Mouse (Mus musculus) liver, embryonic 14.5 days (tissue): Measurements from ENCODE around the gene Kcnq2. TPM values are rescaled to one million over a fixed set of nuclear protein-coding genes. Genes with fewer than 3 reads are reported as not detected.

Experiments used
- ATAC-seq: fragments of 200-750 bp; cut with Nextera tagmentation; 2 replicates; pipeline ENCODE4 v1.8.0; 2017; ENCODE audit warnings: moderate number of reproducible peaks, mild to moderate bottlenecking, moderate library complexity; ENCODE audit not compliant: insufficient read depth
- DNase-seq, 3 experiments: peaks; one replicate each; pipeline ENCODE4 v3.0.0-alpha.2; 2012 to 2013; ENCODE audit warnings: low read depth in 3 of 3, low spot score in 3 of 3
- H3K27ac ChIP-seq: fragments of 300-500 bp; sonication (generic); 2 replicates; pipeline ENCODE4 v1.5.1; 2014; ENCODE audit warnings: moderate library complexity, mild to moderate bottlenecking, control low read depth, inconsistent platforms
- H3K27me3 ChIP-seq: fragments of 300-500 bp; sonication (generic); 2 replicates; pipeline ENCODE4 v1.6.1; 2014; ENCODE audit warnings: mild to moderate bottlenecking, low read length, moderate library complexity; ENCODE audit not compliant: control insufficient read depth, insufficient read depth
- H3K36me3 ChIP-seq: fragments of 300-500 bp; sonication (generic); replicated peaks from 2 replicates; pipeline ENCODE4 v1.6.1; 2014; ENCODE audit warnings: low read depth; ENCODE audit not compliant: control insufficient read depth, insufficient read depth
- H3K4me1 ChIP-seq, 2 experiments: fragments of 200-500 bp in 1 of 2; fragments of 300-500 bp in 1 of 2; sonication (generic) in 1 of 2; replicated peaks; 2 replicates each; pipeline ENCODE4 v1.6.1; 2012 to 2014; ENCODE audit warnings: antibody characterized with exemption in 1 of 2, inconsistent platforms in 1 of 2, low read length in 1 of 2; ENCODE audit not compliant: control insufficient read depth in 2 of 2, insufficient read depth in 2 of 2
- H3K4me2 ChIP-seq: fragments of 300-500 bp; sonication (generic); 2 replicates; pipeline ENCODE4 v1.6.1; 2014; ENCODE audit warnings: low read depth, mild to moderate bottlenecking, control low read depth, moderate library complexity
- H3K4me3 ChIP-seq, 2 experiments: fragments of 200-500 bp in 1 of 2; fragments of 300-500 bp in 1 of 2; sonication (generic) in 1 of 2; 2 replicates each; pipeline ENCODE4 v1.5.1; 2012 to 2014; ENCODE audit warnings: low read depth in 2 of 2, low read length in 2 of 2, mild to moderate bottlenecking in 2 of 2, control low read depth in 1 of 2, inconsistent platforms in 1 of 2, moderate library complexity in 1 of 2; ENCODE audit not compliant: insufficient read depth in 1 of 2
- H3K9ac ChIP-seq: fragments of 300-500 bp; sonication (generic); replicated peaks from 2 replicates; pipeline ENCODE4 v1.6.1; 2014; ENCODE audit warnings: mild to moderate bottlenecking, control low read depth, moderate library complexity
- H3K9me3 ChIP-seq: fragments of 300-500 bp; sonication (generic); 2 replicates; pipeline ENCODE4 v1.6.1; 2016; ENCODE audit warnings: low read length, mixed read lengths; ENCODE audit not compliant: control insufficient read depth
- CTCF ChIP-seq: IDR thresholded peaks from 2 replicates; pipeline ENCODE4 v1.5.1; 2016; ENCODE audit warnings: antibody characterized with exemption, low read depth, control low read depth
- EP300 ChIP-seq: IDR thresholded peaks from 2 replicates; pipeline ENCODE4 v1.6.1; 2016; ENCODE audit warnings: antibody characterized with exemption, low read depth
- WGBS: fragments of 180-500 bp; shearing (Covaris S2); extraction: QIAGEN DNeasy Blood & Tissue Kit; methylation state at CpG from one replicate; pipeline ENCODE4 v1.1.7; 2014; ENCODE audit not compliant: insufficient replicate concordance; 5-methylcytosine and 5-hydroxymethylcytosine counted together
- polyA plus RNA-seq, 2 experiments: library from polyadenylated mRNA; depleted of rRNA in 1 of 2; stranded (reverse) in 1 of 2; unstranded in 1 of 2; fragments of >200 nt; fragmentation: Nextera tagmentation in 1 of 2; extraction: Ambion mirVana in 1 of 2; gene quantifications; 2 replicates each; pipeline versions ENCODE4 v1.2.1 to v1.2.3; 2012 to 2014

Gene Kcnq2
- polyA plus RNA-seq, 2 experiments: 0.06 TPM

- Histone ChIP-seq H3K4me3 (no peak overlapping the region), H3K36me3 (no peaks in the 10 kb centered on the region), H3K27ac (no peak overlapping the region), H3K4me2 (no peak overlapping the region), H3K9me3 (no peaks in the 10 kb centered on the region), H3K9ac (no peak overlapping the region), H3K27me3 (peaks cover 12% of the 10 kb centered on the region), H3K4me1 (no peaks in the 10 kb centered on the region)
- no peak for TF ChIP-seq EP300
- TF ChIP-seq CTCF: no peak
- ATAC-seq (no peak), DNase-seq (no peak)
- WGBS: 58% methylated on average over 4 of the region's 4 CpGs
Measured at GRCm38 (mm10) chr2:181128963-181129362, 6.1 kb downstream of the Kcnq2 start.

- no peak overlapping the region for H3K4me2 ChIP-seq
- TF ChIP-seq CTCF (no peak), EP300 (no peak)
- WGBS: 27% methylated on average over 3 of the region's 3 CpGs
- H3K36me3 ChIP-seq: no peaks in the 10 kb centered on the region
- DNase-seq (no peak), ATAC-seq (no peak)
- H3K27ac ChIP-seq: no peak overlapping the region
- no peaks in the 10 kb centered on the region for H3K9me3 ChIP-seq
- no peak overlapping the region for H3K4me3 ChIP-seq
- no peak overlapping the region for H3K9ac ChIP-seq
- H3K4me1 ChIP-seq: no peaks in the 10 kb centered on the region
- peaks cover 1% of the 10 kb centered on the region for H3K27me3 ChIP-seq
Measured at GRCm38 (mm10) chr2:181127786-181128185, 7.3 kb downstream of the Kcnq2 start.

- Histone ChIP-seq H3K4me2 (no peak overlapping the region), H3K27ac (no peak overlapping the region), H3K4me3 (no peak overlapping the region), H3K4me1 (no peaks in the 10 kb centered on the region), H3K9me3 (no peaks in the 10 kb centered on the region), H3K9ac (no peak overlapping the region), H3K36me3 (no peaks in the 10 kb centered on the region), H3K27me3 (no peaks in the 10 kb centered on the region)
- no peak for TF ChIP-seq EP300
- no peak for ATAC-seq
- DNase-seq: no peak
- WGBS: 33% methylated on average over 7 of the region's 7 CpGs
Measured at GRCm38 (mm10) chr2:181125726-181126455, 9.2 kb downstream of the Kcnq2 start.

GRCm38 (mm10) chr2:181122642-181123041 is 12.5 kb downstream of the Kcnq2 start:
- Histone ChIP-seq H3K4me1 (no peaks in the 10 kb centered on the region), H3K36me3 (no peaks in the 10 kb centered on the region), H3K9me3 (no peaks in the 10 kb centered on the region), H3K27me3 (no peaks in the 10 kb centered on the region; the same call in 1 of the 2 replicates), H3K27ac (no peak overlapping the region), H3K9ac (no peak overlapping the region), H3K4me2 (no peak overlapping the region), H3K4me3 (no peak overlapping the region)
- TF ChIP-seq CTCF: no peak
- no peak for TF ChIP-seq EP300
- DNase-seq: no peak
- ATAC-seq: no peak

DNA sequence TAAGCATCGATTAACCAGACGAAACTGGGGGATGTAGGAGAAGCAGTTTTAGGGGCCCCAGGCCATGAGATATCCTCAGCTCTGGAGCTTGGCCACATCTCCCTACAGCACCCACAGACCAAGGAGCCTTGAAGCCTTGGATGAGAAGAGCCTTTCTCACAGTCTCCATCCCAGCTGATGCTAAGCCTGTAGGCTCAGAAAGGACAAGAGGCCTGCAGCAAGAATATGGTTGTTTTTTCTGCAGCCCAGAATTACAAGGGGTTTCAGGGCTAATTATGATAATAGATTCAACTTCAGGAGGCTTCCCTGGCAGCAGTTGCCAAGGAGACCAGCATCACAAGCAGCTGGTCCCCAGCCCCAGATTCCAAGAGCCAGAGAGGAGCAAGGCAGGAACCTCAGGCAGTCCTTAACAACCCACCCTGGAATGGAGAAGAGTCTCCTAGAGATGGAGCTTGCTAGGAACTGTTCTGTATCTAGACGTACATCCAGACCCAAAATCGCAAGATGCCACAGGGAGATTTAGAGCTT is 14.1 kb downstream of the Kcnq2 start:
- H3K9ac ChIP-seq: no peak overlapping the region
- H3K27ac ChIP-seq: no peak overlapping the region
- H3K4me2 ChIP-seq: no peak overlapping the region
- H3K4me1 ChIP-seq: no peaks in the 10 kb centered on the region
- no peak for DNase-seq
- no peak overlapping the region for H3K4me3 ChIP-seq
- 64% methylated on average over 4 of the region's 4 CpGs for WGBS
- ATAC-seq: no peak
- no peaks in the 10 kb centered on the region; the same call in 1 of the 2 replicates for H3K27me3 ChIP-seq
- H3K9me3 ChIP-seq: no peaks in the 10 kb centered on the region
- TF ChIP-seq CTCF (no peak), EP300 (no peak)
- no peaks in the 10 kb centered on the region for H3K36me3 ChIP-seq
